Mouse (Mus musculus) left cerebral cortex, adult 9 months (tissue): ENCODE measurements around the gene Top2b.
A peak's percentile ranks its signal among the peaks of the same experiment; 100 is the strongest.

Source experiments
- DNase-seq, 2 experiments: peaks; one replicate each; pipeline ENCODE4 v3.0.0; 2022; ENCODE audit warnings: low spot score in 2 of 2

Top2b gene

GRCm38 (mm10) chr14:16414163-16414562 is 49.2 kb downstream of the Top2b start:
- no peak for DNase-seq

GRCm38 (mm10) chr14:16427569-16427968 is 62.6 kb downstream of the Top2b start:
- DNase-seq: no peak

- no peak for DNase-seq
Observed at GRCm38 (mm10) chr14:16431941-16432499, 67.0 kb downstream of the Top2b start.

- no peak for DNase-seq
Observed at GRCm38 (mm10) chr14:16432550-16432949, 67.6 kb downstream of the Top2b start.

GRCm38 (mm10) chr14:16433206-16433605 is 68.2 kb downstream of the Top2b start:
- DNase-seq: peak; percentile 49 to 56

- DNase-seq: peak in 1 of 2 experiments; percentile 63
Observed at GRCm38 (mm10) chr14:16434396-16435171, 69.6 kb downstream of the Top2b start.

- DNase-seq: no peak
Observed at GRCm38 (mm10) chr14:16437386-16437785, 72.4 kb downstream of the Top2b start.

GRCm38 (mm10) chr14:16439385-16440126 is 74.6 kb downstream of the Top2b start:
- no peak for DNase-seq

- no peak for DNase-seq
Observed at GRCm38 (mm10) chr14:16444859-16445258, 79.9 kb downstream of the Top2b start.

GRCm38 (mm10) chr14:16447587-16447986 is 82.6 kb downstream of the Top2b start:
- DNase-seq: no peak

GRCm38 (mm10) chr14:16448269-16448987 is 83.4 kb downstream of the Top2b start:
- DNase-seq: no peak

GRCm38 (mm10) chr14:16478606-16479323 is 113.8 kb downstream of the Top2b start:
- no peak for DNase-seq

GRCm38 (mm10) chr14:16479521-16479920 is 114.5 kb downstream of the Top2b start:
- no peak for DNase-seq

GRCm38 (mm10) chr14:16480621-16481020 is 115.6 kb downstream of the Top2b start:
- DNase-seq: no peak

- DNase-seq: no peak
Observed at GRCm38 (mm10) chr14:16483656-16484380, 118.8 kb downstream of the Top2b start.
